Mouse (Mus musculus): ENCODE data around the gene Defb23. TPM values are rescaled to one million over a fixed set of nuclear protein-coding genes. Genes with fewer than 3 reads are reported as not detected.
A peak's percentile ranks its signal among the peaks of the same experiment; 100 is the strongest.

Defb23 gene
- polyA plus RNA-seq, 1 experiment from 2014 or later: not detected

GRCm38 (mm10) chr2:152470973-152471372 lies 6.6 kb upstream of the Defb23 start:
- Histone ChIP-seq H3K36me3 (no peaks in the 10 kb centered on the region), H3K4me2 (replicated peaks) (no peak overlapping the region), H3K4me1 (no peaks in the 10 kb centered on the region), H3K27ac (no peak overlapping the region), H3K27me3 (peaks cover 11% of the 10 kb centered on the region), H3K9me3 (no peaks in the 10 kb centered on the region), H3K4me3 (no peak overlapping the region), H3K9ac (no peak overlapping the region)
- 32% methylated on average over 7 of the region's 7 CpGs for WGBS
- no peak for ATAC-seq (ENCODE audit: low FRiP score, low read depth)

GRCm38 (mm10) chr2:152459241-152459640 lies 5.2 kb downstream of the Defb23 start:
- 38% methylated on average over 13 of the region's 13 CpGs for WGBS
- H3K27me3 ChIP-seq: peaks cover 10% of the 10 kb centered on the region; the same call in 1 of the 2 replicates
- no peak overlapping the region for H3K27ac ChIP-seq
- H3K4me2 ChIP-seq (replicated peaks): no peak overlapping the region
- ATAC-seq (ENCODE audit: low FRiP score, low read depth): no peak
- no peaks in the 10 kb centered on the region for H3K36me3 ChIP-seq
- peaks cover 11% of the 10 kb centered on the region for H3K4me1 ChIP-seq
- no peak overlapping the region for H3K4me3 ChIP-seq
- H3K9me3 ChIP-seq: no peaks in the 10 kb centered on the region
- no peak overlapping the region for H3K9ac ChIP-seq

GRCm38 (mm10) chr2:152452101-152452781 lies 12.2 kb downstream of the Defb23 start:
- H3K4me2 ChIP-seq (replicated peaks): no peak overlapping the region
- H3K27me3 ChIP-seq: no peaks in the 10 kb centered on the region
- H3K9ac ChIP-seq: no peak overlapping the region
- no peak overlapping the region for H3K27ac ChIP-seq
- ATAC-seq (ENCODE audit: low FRiP score, low read depth): peak; percentile 57
- WGBS: 78% methylated on average over 4 of the region's 4 CpGs
- 0 out of 2 replicates have a peak, but pooled peaks cover 4% of the 10 kb centered on the region for H3K4me1 ChIP-seq
- H3K9me3 ChIP-seq: no peaks in the 10 kb centered on the region
- no peaks in the 10 kb centered on the region for H3K36me3 ChIP-seq
- H3K4me3 ChIP-seq: no peak overlapping the region

- Histone ChIP-seq H3K4me1 (0 out of 2 replicates have a peak, but pooled peaks cover 4% of the 10 kb centered on the region), H3K27me3 (no peaks in the 10 kb centered on the region), H3K36me3 (no peaks in the 10 kb centered on the region), H3K27ac (no peak overlapping the region), H3K4me2 (replicated peaks) (no peak overlapping the region), H3K9ac (no peak overlapping the region), H3K4me3 (no peak overlapping the region), H3K9me3 (no peaks in the 10 kb centered on the region)
- no peak for ATAC-seq (ENCODE audit: low FRiP score, low read depth)
- 6% methylated on average over 5 of the region's 5 CpGs for WGBS
These were observed 14.2 kb downstream of the Defb23 start for GRCm38 (mm10) chr2:152450241-152450640.

GRCm38 (mm10) chr2:152447461-152447860 lies 17.0 kb downstream of the Defb23 start:
- H3K9me3 ChIP-seq: no peaks in the 10 kb centered on the region
- no peak overlapping the region for H3K27ac ChIP-seq
- no peak for ATAC-seq (ENCODE audit: low FRiP score, low read depth)
- H3K4me3 ChIP-seq: no peak overlapping the region
- no peaks in the 10 kb centered on the region for H3K27me3 ChIP-seq
- no peak overlapping the region for H3K4me2 ChIP-seq (replicated peaks)
- no peaks in the 10 kb centered on the region for H3K36me3 ChIP-seq
- H3K4me1 ChIP-seq: no peaks in the 10 kb centered on the region
- whole genome bisulfite sequencing: 58% methylated on average over 5 of the region's 5 CpGs
- no peak overlapping the region for H3K9ac ChIP-seq

- no peak overlapping the region for H3K27ac ChIP-seq
- no peaks in the 10 kb centered on the region for H3K27me3 ChIP-seq
- no peaks in the 10 kb centered on the region for H3K36me3 ChIP-seq
- 72% methylated on average over 2 of the region's 2 CpGs for WGBS
- H3K4me1 ChIP-seq: no peaks in the 10 kb centered on the region
- no peak overlapping the region for H3K4me3 ChIP-seq
- no peak overlapping the region for H3K9ac ChIP-seq
- no peaks in the 10 kb centered on the region for H3K9me3 ChIP-seq
- ATAC-seq (ENCODE audit: low FRiP score, low read depth): no peak
- no peak overlapping the region for H3K4me2 ChIP-seq (replicated peaks)
These were observed 17.8 kb downstream of the Defb23 start for GRCm38 (mm10) chr2:152446642-152447041.

- no peak overlapping the region for H3K4me3 ChIP-seq
- no peak overlapping the region for H3K4me2 ChIP-seq (replicated peaks)
- H3K36me3 ChIP-seq: no peaks in the 10 kb centered on the region
- no peaks in the 10 kb centered on the region for H3K9me3 ChIP-seq
- 89% methylated on average over 8 of the region's 8 CpGs for WGBS
- no peaks in the 10 kb centered on the region for H3K4me1 ChIP-seq
- no peak for ATAC-seq (ENCODE audit: low FRiP score, low read depth)
- H3K27ac ChIP-seq: no peak overlapping the region
- H3K27me3 ChIP-seq: no peaks in the 10 kb centered on the region
- H3K9ac ChIP-seq: no peak overlapping the region
These were observed 21.1 kb downstream of the Defb23 start for GRCm38 (mm10) chr2:152443281-152443680.

GRCm38 (mm10) chr2:152442322-152442721 lies 22.1 kb downstream of the Defb23 start:
- no peak for ATAC-seq (ENCODE audit: low FRiP score, low read depth)
- no peaks in the 10 kb centered on the region for H3K36me3 ChIP-seq
- H3K4me2 ChIP-seq (replicated peaks): no peak overlapping the region
- H3K4me3 ChIP-seq: no peak overlapping the region
- H3K9ac ChIP-seq: no peak overlapping the region
- 72% methylated on average over 4 of the region's 4 CpGs for WGBS
- no peaks in the 10 kb centered on the region for H3K9me3 ChIP-seq
- H3K4me1 ChIP-seq: 0 out of 2 replicates have a peak, but pooled peaks cover under 1% of the 10 kb centered on the region
- H3K27me3 ChIP-seq: no peaks in the 10 kb centered on the region
- H3K27ac ChIP-seq: no peak overlapping the region

- no peak overlapping the region for H3K4me3 ChIP-seq
- no peak overlapping the region for H3K4me2 ChIP-seq (replicated peaks)
- H3K4me1 ChIP-seq: 0 out of 2 replicates have a peak, but pooled peaks cover 4% of the 10 kb centered on the region
- no peak for ATAC-seq (ENCODE audit: low FRiP score, low read depth)
- H3K9me3 ChIP-seq: no peaks in the 10 kb centered on the region
- H3K27me3 ChIP-seq: no peaks in the 10 kb centered on the region
- no peak overlapping the region for H3K9ac ChIP-seq
- no peak overlapping the region for H3K27ac ChIP-seq
- no peaks in the 10 kb centered on the region for H3K36me3 ChIP-seq
- 76% methylated on average over 2 of the region's 2 CpGs for WGBS
These were observed 24.6 kb downstream of the Defb23 start for GRCm38 (mm10) chr2:152439833-152440232.

- Histone ChIP-seq H3K9ac (no peak overlapping the region), H3K27me3 (no peaks in the 10 kb centered on the region), H3K27ac (no peak overlapping the region), H3K9me3 (no peaks in the 10 kb centered on the region), H3K4me1 (0 out of 2 replicates have a peak, but pooled peaks cover 4% of the 10 kb centered on the region), H3K4me2 (replicated peaks) (no peak overlapping the region), H3K36me3 (no peaks in the 10 kb centered on the region), H3K4me3 (no peak overlapping the region)
- 65% methylated on average over 1 of the region's 1 CpGs for WGBS
- no peak for ATAC-seq (ENCODE audit: low FRiP score, low read depth)
These were observed 25.5 kb downstream of the Defb23 start for GRCm38 (mm10) chr2:152438963-152439362.

GRCm38 (mm10) chr2:152436983-152437860 lies 27.2 kb downstream of the Defb23 start:
- no peaks in the 10 kb centered on the region for H3K9me3 ChIP-seq
- no peak overlapping the region for H3K27ac ChIP-seq
- peak overlapping the region; percentile 40 for H3K4me3 ChIP-seq
- 3% methylated on average over 22 of the region's 23 CpGs for WGBS
- peak overlapping the region; percentile 68 for H3K4me2 ChIP-seq (replicated peaks)
- peak overlapping the region; percentile 66 for H3K9ac ChIP-seq
- ATAC-seq (ENCODE audit: low FRiP score, low read depth): peak; percentile 82
- H3K4me1 ChIP-seq: 0 out of 2 replicates have a peak, but pooled peaks cover 4% of the 10 kb centered on the region
- H3K36me3 ChIP-seq: no peaks in the 10 kb centered on the region
- no peaks in the 10 kb centered on the region for H3K27me3 ChIP-seq

GRCm38 (mm10) chr2:152436405-152436901 lies 28.0 kb downstream of the Defb23 start:
- H3K36me3 ChIP-seq: no peaks in the 10 kb centered on the region
- no peaks in the 10 kb centered on the region for H3K9me3 ChIP-seq
- H3K4me3 ChIP-seq: no peak overlapping the region
- ATAC-seq (ENCODE audit: low FRiP score, low read depth): no peak
- no peak overlapping the region for H3K27ac ChIP-seq
- H3K4me1 ChIP-seq: 0 out of 2 replicates have a peak, but pooled peaks cover 4% of the 10 kb centered on the region
- no peaks in the 10 kb centered on the region for H3K27me3 ChIP-seq
- no peak overlapping the region for H3K4me2 ChIP-seq (replicated peaks)
- 81% methylated on average over 7 of the region's 7 CpGs for WGBS
- H3K9ac ChIP-seq: no peak overlapping the region

All from limb, embryonic 13.5 days (tissue).